30 mouse cellular contexts compared by ENCODE assay signal in genomic region chr1:160451663-160452062, GRCm38 (mm10).
"Had no signal": no experiment of that assay in that cellular context is flagged by ENCODE, and none has a peak within 500 bp of the region (broad histone marks: within the 10 kb centered on the region; RNA-seq: fewer than 3 reads in every experiment).

No protein-coding gene starts in this region.

- DNase-seq: left cerebral cortex, postnatal 4 days; liver; liver, embryonic 13.5 days; liver, postnatal 0 days; lung, adult 18-20 months; lung, adult 2 months; lung, embryonic 14.5 days; lung, postnatal 10 days; lung, postnatal 14 days; lung, postnatal 36 days; lung, postnatal 4 days; midbrain, embryonic 14.5 days had no signal

- H3K4me3 ChIP-seq: limb, embryonic 10.5 days; limb, embryonic 12.5 days; limb, embryonic 13.5 days; limb, embryonic 15.5 days; liver, embryonic 12.5 days; liver, embryonic 13.5 days; liver, embryonic 15.5 days; lung, embryonic 15.5 days; megakaryocyte, embryonic 14.5 days; midbrain, embryonic 10.5 days; midbrain, embryonic 12.5 days; midbrain, embryonic 13.5 days; midbrain, embryonic 15.5 days; myocyte; neural tube, embryonic 12.5 days had no signal

- H3K9me3 ChIP-seq: limb, embryonic 10.5 days; limb, embryonic 12.5 days; limb, embryonic 13.5 days; limb, embryonic 15.5 days; liver, embryonic 12.5 days; liver, embryonic 13.5 days; liver, embryonic 15.5 days; lung, embryonic 15.5 days; megakaryocyte, embryonic 14.5 days; midbrain, embryonic 10.5 days; midbrain, embryonic 12.5 days; midbrain, embryonic 13.5 days; midbrain, embryonic 15.5 days; neural tube, embryonic 12.5 days had no signal

- H3K9ac ChIP-seq: limb, embryonic 12.5 days; limb, embryonic 13.5 days; limb, embryonic 15.5 days; liver, embryonic 12.5 days; liver, embryonic 13.5 days; liver, embryonic 14.5 days; liver, embryonic 15.5 days; liver, postnatal 0 days; lung, embryonic 14.5 days; lung, embryonic 15.5 days; midbrain, embryonic 12.5 days; midbrain, embryonic 13.5 days; midbrain, embryonic 15.5 days; neural tube, embryonic 12.5 days had no signal

- H3K27me3 ChIP-seq: limb, embryonic 12.5 days; limb, embryonic 13.5 days; limb, embryonic 15.5 days; liver, embryonic 12.5 days; liver, embryonic 13.5 days; liver, embryonic 15.5 days; lung, embryonic 15.5 days; midbrain, embryonic 12.5 days; midbrain, embryonic 13.5 days; midbrain, embryonic 15.5 days; neural tube, embryonic 12.5 days had no signal

- ATAC-seq: liver, embryonic 12.5 days; liver, postnatal 0 days; lung, postnatal 0 days; midbrain, embryonic 13.5 days; midbrain, embryonic 15.5 days; midbrain, embryonic 16.5 days had no signal

- H3K4me1 ChIP-seq: limb, embryonic 10.5 days; limb, embryonic 12.5 days; limb, embryonic 13.5 days; limb, embryonic 15.5 days; liver, embryonic 15.5 days; lung, embryonic 15.5 days; midbrain, embryonic 10.5 days; midbrain, embryonic 12.5 days; midbrain, embryonic 13.5 days; midbrain, embryonic 15.5 days; neural tube, embryonic 12.5 days had no signal

- H3K27ac ChIP-seq: limb, embryonic 10.5 days; limb, embryonic 12.5 days; limb, embryonic 13.5 days; limb, embryonic 15.5 days; liver, embryonic 12.5 days; liver, embryonic 13.5 days; liver, embryonic 14.5 days; liver, embryonic 15.5 days; lung, embryonic 15.5 days; macrophage; midbrain, embryonic 10.5 days; midbrain, embryonic 12.5 days; midbrain, embryonic 13.5 days; midbrain, embryonic 15.5 days; neural tube, embryonic 12.5 days had no signal

- H3K36me3 ChIP-seq: limb, embryonic 10.5 days; limb, embryonic 12.5 days; limb, embryonic 13.5 days; limb, embryonic 15.5 days; liver, embryonic 12.5 days; liver, embryonic 13.5 days; liver, embryonic 15.5 days; lung, embryonic 15.5 days; midbrain, embryonic 10.5 days; midbrain, embryonic 12.5 days; midbrain, embryonic 13.5 days; midbrain, embryonic 15.5 days; neural tube, embryonic 12.5 days had no signal
